Mouse (Mus musculus): ENCODE data around the gene Rnf215. TPM values are rescaled to one million over a fixed set of nuclear protein-coding genes. Genes with fewer than 3 reads are reported as not detected.

Gene Rnf215
- polyA plus RNA-seq, 1 experiment from 2014 or later: 50.0 TPM

DNA sequence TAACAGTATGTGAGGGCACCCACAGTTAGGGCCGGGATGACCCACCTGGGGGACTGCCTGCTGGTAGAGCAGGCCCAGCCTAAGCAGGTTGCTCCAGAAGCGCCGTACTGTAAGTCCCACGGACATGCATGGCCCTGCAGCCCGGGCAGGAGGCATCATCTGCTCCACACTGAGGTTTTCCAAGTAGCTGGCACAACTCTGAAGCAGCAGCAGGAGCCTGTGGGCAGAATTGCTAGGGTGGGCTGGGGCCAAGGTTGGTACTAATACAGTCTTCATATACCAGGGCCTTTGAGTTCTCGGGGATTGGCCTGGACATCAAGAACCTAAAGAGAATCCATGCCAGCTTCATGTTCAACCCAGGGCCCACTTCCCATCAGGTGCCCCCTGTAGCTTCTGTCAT is 14.9 kb downstream of the Rnf215 start:
- no peak overlapping the region for H3K27ac ChIP-seq (ENCODE audit: low read depth, low read length)
- H3K9ac ChIP-seq (ENCODE audit: low read depth, low read length): no peak overlapping the region
- WGBS: 88% methylated on average over 6 of the region's 6 CpGs
- no peak overlapping the region for H3K4me2 ChIP-seq (ENCODE audit: low read length)
- no peaks in the 10 kb centered on the region for H3K9me3 ChIP-seq (ENCODE audit: control insufficient read depth, low read length)
- peaks cover 2% of the 10 kb centered on the region; the same call in 1 of the 2 replicates for H3K36me3 ChIP-seq (ENCODE audit: control insufficient read depth, insufficient read depth, low read length)
- no peaks in the 10 kb centered on the region for H3K4me1 ChIP-seq (ENCODE audit: control insufficient read depth, insufficient read depth, low read depth, low read length)
- H3K27me3 ChIP-seq (replicated peaks; ENCODE audit: control insufficient read depth, insufficient read depth, low read length): no peaks in the 10 kb centered on the region
- no peak for ATAC-seq
- H3K4me3 ChIP-seq (ENCODE audit: low read length): no peak overlapping the region

GRCm38 (mm10) chr11:4153694-4154093 is 18.7 kb downstream of the Rnf215 start:
- Histone ChIP-seq H3K36me3 (ENCODE audit: control insufficient read depth, insufficient read depth, low read length) (peaks cover 2% of the 10 kb centered on the region; the same call in 1 of the 2 replicates), H3K4me2 (ENCODE audit: low read length) (no peak overlapping the region), H3K4me1 (ENCODE audit: control insufficient read depth, insufficient read depth, low read depth, low read length) (no peaks in the 10 kb centered on the region), H3K27me3 (replicated peaks; ENCODE audit: control insufficient read depth, insufficient read depth, low read length) (no peaks in the 10 kb centered on the region), H3K4me3 (ENCODE audit: low read length) (no peak overlapping the region), H3K9me3 (ENCODE audit: control insufficient read depth, low read length) (no peaks in the 10 kb centered on the region), H3K9ac (ENCODE audit: low read depth, low read length) (no peak overlapping the region), H3K27ac (ENCODE audit: low read depth, low read length) (no peak overlapping the region)
- ATAC-seq: no peak
- 95% methylated on average over 7 of the region's 7 CpGs for WGBS

DNA sequence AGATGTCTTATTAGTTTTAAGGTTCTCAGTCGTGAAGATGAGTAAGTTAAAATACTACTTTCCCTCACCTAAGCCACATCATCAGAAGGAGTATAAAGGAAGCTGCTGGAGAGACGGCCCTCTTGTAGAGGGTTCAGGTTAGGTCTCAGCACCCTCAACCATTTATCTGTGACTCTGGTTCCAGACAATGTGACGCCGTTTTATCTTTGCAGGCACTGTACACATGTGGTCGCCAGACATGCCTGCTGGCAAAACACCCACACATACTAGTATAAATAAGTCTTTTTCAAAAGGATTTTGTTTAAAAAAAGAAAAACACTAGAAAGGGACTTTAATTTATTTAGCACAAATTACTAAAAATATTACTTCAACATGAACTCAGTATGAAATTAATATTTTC is 20.6 kb downstream of the Rnf215 start:
- Histone ChIP-seq H3K27ac (ENCODE audit: low read depth, low read length) (no peak overlapping the region), H3K4me1 (ENCODE audit: control insufficient read depth, insufficient read depth, low read depth, low read length) (peaks cover 10% of the 10 kb centered on the region), H3K27me3 (replicated peaks; ENCODE audit: control insufficient read depth, insufficient read depth, low read length) (no peaks in the 10 kb centered on the region), H3K9me3 (ENCODE audit: control insufficient read depth, low read length) (no peaks in the 10 kb centered on the region), H3K4me2 (ENCODE audit: low read length) (no peak overlapping the region), H3K36me3 (ENCODE audit: control insufficient read depth, insufficient read depth, low read length) (peaks cover 2% of the 10 kb centered on the region; the same call in 1 of the 2 replicates), H3K4me3 (ENCODE audit: low read length) (no peak overlapping the region), H3K9ac (ENCODE audit: low read depth, low read length) (no peak overlapping the region)
- no peak for ATAC-seq
- 81% methylated on average over 5 of the region's 5 CpGs for WGBS

DNA sequence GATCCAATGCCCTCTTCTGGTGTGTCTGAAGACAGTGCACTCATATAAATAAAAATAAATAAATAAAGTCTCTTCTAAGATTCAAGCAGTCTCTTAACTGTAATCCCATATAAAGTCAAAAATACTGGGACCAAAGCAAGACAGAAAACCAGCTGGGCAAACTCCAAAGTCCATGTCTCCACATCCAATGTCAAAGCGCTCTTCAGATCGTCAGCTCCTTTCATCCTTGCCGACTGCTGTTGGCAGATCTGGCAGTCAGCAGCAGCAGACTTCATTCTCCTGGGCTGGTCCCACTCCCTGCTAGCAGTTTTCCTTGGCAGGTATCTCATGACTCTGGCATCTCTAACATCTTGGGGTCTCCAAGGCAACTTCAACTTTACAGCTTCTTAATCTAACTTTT is 23.7 kb downstream of the Rnf215 start:
- no peak overlapping the region for H3K4me3 ChIP-seq (ENCODE audit: low read length)
- ATAC-seq: no peak
- H3K9me3 ChIP-seq (ENCODE audit: control insufficient read depth, low read length): no peaks in the 10 kb centered on the region
- H3K4me2 ChIP-seq (ENCODE audit: low read length): no peak overlapping the region
- peaks cover 29% of the 10 kb centered on the region for H3K4me1 ChIP-seq (ENCODE audit: control insufficient read depth, insufficient read depth, low read depth, low read length)
- no peak overlapping the region for H3K9ac ChIP-seq (ENCODE audit: low read depth, low read length)
- no peak overlapping the region for H3K27ac ChIP-seq (ENCODE audit: low read depth, low read length)
- H3K36me3 ChIP-seq (ENCODE audit: control insufficient read depth, insufficient read depth, low read length): peaks cover 4% of the 10 kb centered on the region
- H3K27me3 ChIP-seq (replicated peaks; ENCODE audit: control insufficient read depth, insufficient read depth, low read length): no peaks in the 10 kb centered on the region
- 86% methylated on average over 3 of the region's 3 CpGs for WGBS

DNA sequence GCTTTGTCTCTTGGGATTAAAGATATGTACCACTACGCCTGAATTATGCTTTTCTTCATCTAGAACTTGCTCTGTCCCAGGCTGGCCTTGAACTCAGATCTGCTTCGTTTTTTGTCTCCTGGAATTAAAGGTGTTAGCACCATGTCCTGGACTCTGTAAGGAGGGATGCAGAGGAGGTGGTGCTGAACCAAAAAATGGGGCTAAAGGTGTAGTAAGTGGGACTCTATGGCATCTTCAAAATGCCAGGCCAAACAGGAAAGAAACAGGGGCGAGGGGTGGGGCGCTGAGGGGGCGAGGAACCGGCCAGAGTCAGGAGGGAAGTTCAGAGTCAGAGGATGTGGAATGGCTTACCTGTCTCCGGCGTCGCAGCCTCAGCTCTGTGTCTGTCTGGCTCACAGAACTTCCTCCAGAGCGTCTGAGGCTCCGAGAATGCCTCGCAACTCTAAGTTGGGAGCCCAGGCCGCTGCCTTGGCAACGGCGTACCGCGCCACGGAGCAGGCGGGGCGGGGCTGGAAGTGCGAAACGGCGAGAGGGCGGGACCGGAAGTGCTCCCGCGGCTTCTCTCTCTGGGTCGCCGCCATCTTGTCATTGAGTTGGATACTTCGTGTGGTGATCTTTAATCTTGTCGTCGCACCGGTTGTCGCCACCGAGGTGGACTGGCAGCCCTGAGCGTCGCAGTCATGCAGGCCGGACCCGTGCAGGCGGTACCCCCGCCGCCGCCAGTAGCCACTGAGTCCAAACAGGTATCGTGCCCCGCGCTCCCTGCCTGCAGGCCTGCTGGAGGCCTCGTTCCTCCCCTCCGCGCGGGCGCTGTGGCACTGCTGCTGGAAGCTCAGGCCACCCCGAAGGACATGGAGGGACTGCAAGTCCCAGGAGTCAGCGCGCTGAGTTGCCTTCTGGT is 25.1 kb downstream of the Rnf215 start, which contains the start of the genes Ccdc157 and Sf3a1:
Gene Ccdc157 (minus strand): TSS at position 486 of the 901 bp plus-strand sequence.
Gene Sf3a1 (plus strand): TSS at position 543 of the 901 bp plus-strand sequence.
- Histone ChIP-seq H3K9me3 (ENCODE audit: control insufficient read depth, low read length) (no peaks in the 10 kb centered on the region), H3K27me3 (replicated peaks; ENCODE audit: control insufficient read depth, insufficient read depth, low read length) (no peaks in the 10 kb centered on the region), H3K9ac (ENCODE audit: low read depth, low read length) (peak within 1 kb of the TSS; percentile 90), H3K4me3 (ENCODE audit: low read length) (peak within 1 kb of the TSS; percentile 86), H3K4me2 (ENCODE audit: low read length) (peak within 1 kb of the TSS; percentile 75), H3K27ac (ENCODE audit: low read depth, low read length) (peak within 1 kb of the TSS; percentile 95), H3K4me1 (ENCODE audit: control insufficient read depth, insufficient read depth, low read depth, low read length) (peaks cover 39% of the 10 kb centered on the region), H3K36me3 (ENCODE audit: control insufficient read depth, insufficient read depth, low read length) (peaks cover 9% of the 10 kb centered on the region; the same call in 1 of the 2 replicates)
- ATAC-seq: peak; percentile 98
- WGBS: 2% methylated on average over 45 of the region's 54 CpGs

GRCm38 (mm10) chr11:4160758-4161480 is 25.9 kb downstream of the Rnf215 start:
- H3K4me2 ChIP-seq (ENCODE audit: low read length): peak overlapping the region; percentile 75
- no peaks in the 10 kb centered on the region for H3K27me3 ChIP-seq (replicated peaks; ENCODE audit: control insufficient read depth, insufficient read depth, low read length)
- 0 out of 2 replicates have a peak, but pooled peaks have one; percentile 1 for ATAC-seq
- peaks cover 39% of the 10 kb centered on the region for H3K4me1 ChIP-seq (ENCODE audit: control insufficient read depth, insufficient read depth, low read depth, low read length)
- peak overlapping the region; percentile 90 for H3K9ac ChIP-seq (ENCODE audit: low read depth, low read length)
- peak overlapping the region; percentile 95 for H3K27ac ChIP-seq (ENCODE audit: low read depth, low read length)
- peak overlapping the region; percentile 86 for H3K4me3 ChIP-seq (ENCODE audit: low read length)
- H3K36me3 ChIP-seq (ENCODE audit: control insufficient read depth, insufficient read depth, low read length): peaks cover 13% of the 10 kb centered on the region
- WGBS: 9% methylated on average over 15 of the region's 15 CpGs
- H3K9me3 ChIP-seq (ENCODE audit: control insufficient read depth, low read length): no peaks in the 10 kb centered on the region

GRCm38 (mm10) chr11:4164701-4165100 is 29.7 kb downstream of the Rnf215 start:
- no peaks in the 10 kb centered on the region for H3K9me3 ChIP-seq (ENCODE audit: control insufficient read depth, low read length)
- no peak overlapping the region for H3K9ac ChIP-seq (ENCODE audit: low read depth, low read length)
- 87% methylated on average over 2 of the region's 2 CpGs for WGBS
- peaks cover 39% of the 10 kb centered on the region for H3K36me3 ChIP-seq (ENCODE audit: control insufficient read depth, insufficient read depth, low read length)
- no peak overlapping the region for H3K27ac ChIP-seq (ENCODE audit: low read depth, low read length)
- no peak overlapping the region for H3K4me3 ChIP-seq (ENCODE audit: low read length)
- no peak for ATAC-seq
- H3K4me1 ChIP-seq (ENCODE audit: control insufficient read depth, insufficient read depth, low read depth, low read length): peaks cover 30% of the 10 kb centered on the region
- H3K4me2 ChIP-seq (ENCODE audit: low read length): no peak overlapping the region
- H3K27me3 ChIP-seq (replicated peaks; ENCODE audit: control insufficient read depth, insufficient read depth, low read length): no peaks in the 10 kb centered on the region

DNA sequence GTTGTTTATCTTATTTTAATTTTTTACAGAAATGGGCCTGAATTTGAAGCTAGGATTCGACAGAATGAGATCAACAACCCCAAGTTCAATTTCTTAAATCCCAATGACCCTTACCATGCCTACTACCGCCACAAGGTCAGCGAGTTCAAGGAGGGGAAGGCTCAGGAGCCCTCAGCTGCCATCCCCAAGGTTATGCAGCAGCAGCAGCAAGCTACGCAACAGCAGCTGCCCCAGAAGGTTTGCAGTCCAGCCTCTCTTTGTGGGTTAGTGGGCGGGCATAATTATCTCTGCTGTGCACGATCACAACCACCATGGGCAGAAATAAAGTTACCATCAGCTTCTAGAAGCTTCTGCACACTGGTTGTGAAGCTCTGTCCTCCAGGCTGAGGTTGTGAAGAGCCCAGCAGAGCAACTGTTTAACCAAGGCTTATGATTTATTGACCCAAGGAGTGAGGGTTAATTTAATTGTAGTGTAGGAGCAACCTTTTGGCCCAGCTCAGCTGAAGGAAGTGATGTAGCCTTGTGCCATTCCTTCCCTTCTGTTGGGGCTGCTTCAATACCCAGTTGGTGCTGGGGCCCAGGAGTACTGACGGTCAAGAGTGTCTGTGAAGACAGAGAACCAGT is 31.6 kb downstream of the Rnf215 start:
- ATAC-seq: no peak
- Histone ChIP-seq H3K4me2 (ENCODE audit: low read length) (no peak overlapping the region), H3K27ac (ENCODE audit: low read depth, low read length) (no peak overlapping the region), H3K9ac (ENCODE audit: low read depth, low read length) (no peak overlapping the region), H3K4me3 (ENCODE audit: low read length) (no peak overlapping the region), H3K9me3 (ENCODE audit: control insufficient read depth, low read length) (no peaks in the 10 kb centered on the region), H3K4me1 (ENCODE audit: control insufficient read depth, insufficient read depth, low read depth, low read length) (peaks cover 23% of the 10 kb centered on the region), H3K36me3 (ENCODE audit: control insufficient read depth, insufficient read depth, low read length) (peaks cover 55% of the 10 kb centered on the region), H3K27me3 (replicated peaks; ENCODE audit: control insufficient read depth, insufficient read depth, low read length) (no peaks in the 10 kb centered on the region)
- WGBS: 95% methylated on average over 7 of the region's 7 CpGs
